Mouse (Mus musculus): ENCODE data around the gene Thbs2. TPM values are rescaled to one million over a fixed set of nuclear protein-coding genes. Genes with fewer than 3 reads are reported as not detected.

The Thbs2 gene
- polyA plus RNA-seq (2016; fragmentation: Nextera tagmentation; extraction: Ambion mirVana) = 1.0 and 1.4 TPM in 2 replicates

DNA sequence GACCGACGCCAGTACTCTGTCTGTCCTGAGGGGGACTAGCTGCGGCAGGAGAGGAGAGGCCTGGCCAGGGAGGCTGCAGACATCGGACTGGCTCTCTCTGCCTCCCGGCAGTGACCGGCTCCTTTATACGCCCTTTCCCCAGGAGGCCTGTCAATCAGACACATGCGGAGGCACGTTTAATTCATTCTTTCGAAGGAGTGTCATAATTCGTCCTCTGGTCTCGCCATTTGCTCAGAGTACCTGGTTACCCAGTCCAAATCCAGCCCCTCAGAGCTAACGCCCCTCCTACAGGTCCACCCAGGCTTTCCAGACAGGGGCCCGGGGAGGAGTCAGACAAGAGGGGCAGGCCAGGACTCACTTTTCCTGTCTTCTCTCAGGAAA is at the start of gene Thbs2:
Thbs2 (minus strand) TSS at position 242 of the 381 bp plus-strand sequence.
- H3K27me3 ChIP-seq (ENCODE audit: poor library complexity, severe bottlenecking) = no peaks in the 10 kb centered on the region
- peak; percentile 41 for DNase-seq (ENCODE audit: extremely low spot score, low spot score)
- peak within 1 kb of the TSS; percentile 44 for H3K4me3 ChIP-seq
- peak within 1 kb of the TSS; percentile 25; the same call in 1 of the 2 replicates for H3K27ac ChIP-seq
- H3K4me1 ChIP-seq = peaks cover 20% of the 10 kb centered on the region
- 1% methylated on average over 14 of the region's 14 CpGs for WGBS
- H3K36me3 ChIP-seq (replicated peaks) = no peaks in the 10 kb centered on the region
- no peaks in the 10 kb centered on the region for H3K9me3 ChIP-seq

DNA sequence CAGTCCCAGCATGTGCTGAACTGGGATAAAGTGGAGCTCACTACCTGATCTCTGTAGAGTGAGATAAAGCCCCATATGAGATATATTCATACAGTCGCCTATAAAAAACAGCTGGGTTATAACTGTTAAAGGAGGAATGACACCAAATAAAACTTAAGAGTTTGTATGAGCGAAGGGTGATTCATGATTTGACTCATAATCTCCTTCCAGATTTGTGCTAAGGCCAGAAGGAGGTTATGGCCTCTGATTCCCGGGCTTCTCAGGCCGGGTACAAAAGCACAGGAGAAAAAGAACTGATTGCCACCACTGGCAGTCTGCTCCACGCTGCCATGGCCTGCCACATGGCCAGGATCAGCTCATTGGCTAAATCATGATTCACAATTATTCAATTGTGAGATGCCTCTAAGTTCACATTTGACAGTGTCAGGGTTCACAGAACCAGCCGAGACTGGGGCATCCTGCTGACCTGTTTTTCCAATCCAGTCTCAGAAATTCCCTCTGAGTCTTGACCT is 41.5 kb upstream of the Thbs2 start:
- Histone ChIP-seq H3K4me1 (no peaks in the 10 kb centered on the region), H3K36me3 (replicated peaks) (no peaks in the 10 kb centered on the region), H3K4me3 (no peak overlapping the region), H3K9me3 (no peaks in the 10 kb centered on the region), H3K27ac (no peak overlapping the region), H3K27me3 (ENCODE audit: poor library complexity, severe bottlenecking) (no peaks in the 10 kb centered on the region)
- no peak for DNase-seq (ENCODE audit: extremely low spot score, low spot score)
- 84% methylated on average over 6 of the region's 6 CpGs for WGBS

DNA sequence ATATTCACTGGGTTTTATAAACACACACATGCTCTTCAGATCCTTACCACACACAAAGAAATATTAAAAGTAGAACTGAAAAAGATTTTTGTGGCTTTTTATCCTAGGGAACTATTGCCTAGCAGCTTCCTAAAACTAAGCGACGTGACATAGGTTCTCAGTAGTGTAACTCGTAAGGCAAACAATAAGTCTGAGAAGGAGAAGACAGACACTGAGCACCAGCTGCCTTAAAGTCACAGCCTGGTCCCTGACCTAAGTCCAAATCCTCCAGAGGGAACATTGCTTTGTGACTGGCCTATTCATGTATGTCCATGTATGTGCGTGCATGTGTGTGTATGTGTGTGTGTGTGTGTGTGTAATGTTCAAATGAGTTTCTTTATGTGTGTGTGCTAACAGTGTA is 40.3 kb upstream of the Thbs2 start:
- no peaks in the 10 kb centered on the region for H3K4me1 ChIP-seq
- H3K36me3 ChIP-seq (replicated peaks) = no peaks in the 10 kb centered on the region
- no peak for DNase-seq (ENCODE audit: extremely low spot score, low spot score)
- no peak overlapping the region for H3K4me3 ChIP-seq
- H3K9me3 ChIP-seq = no peaks in the 10 kb centered on the region
- no peak overlapping the region for H3K27ac ChIP-seq
- no peaks in the 10 kb centered on the region for H3K27me3 ChIP-seq (ENCODE audit: poor library complexity, severe bottlenecking)
- WGBS = 92% methylated on average over 4 of the region's 4 CpGs

DNA sequence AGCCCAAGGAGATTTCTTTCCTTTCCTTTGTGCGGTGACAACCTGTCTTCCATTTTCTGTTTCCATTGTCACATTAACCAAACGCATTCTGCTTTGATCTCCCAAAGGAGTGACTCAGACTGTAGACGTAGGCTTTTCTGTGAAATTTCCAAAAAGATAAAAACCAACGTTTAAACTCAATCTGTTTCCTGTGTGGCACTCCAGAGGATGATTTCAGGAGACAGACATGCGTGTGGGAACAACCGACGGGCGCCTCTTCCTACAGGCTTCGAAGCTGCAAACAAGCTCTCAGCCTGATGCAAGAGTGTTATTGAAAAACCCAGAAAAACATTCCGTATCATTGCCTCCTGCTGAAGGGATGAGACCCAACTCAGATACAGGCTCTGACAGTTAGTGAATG is 39.9 kb upstream of the Thbs2 start:
- no peak for DNase-seq (ENCODE audit: extremely low spot score, low spot score)
- no peaks in the 10 kb centered on the region for H3K36me3 ChIP-seq (replicated peaks)
- H3K27ac ChIP-seq = no peak overlapping the region
- H3K4me1 ChIP-seq = no peaks in the 10 kb centered on the region
- no peaks in the 10 kb centered on the region for H3K9me3 ChIP-seq
- no peak overlapping the region for H3K4me3 ChIP-seq
- H3K27me3 ChIP-seq (ENCODE audit: poor library complexity, severe bottlenecking) = no peaks in the 10 kb centered on the region
- whole genome bisulfite sequencing = 85% methylated on average over 10 of the region's 10 CpGs

DNA sequence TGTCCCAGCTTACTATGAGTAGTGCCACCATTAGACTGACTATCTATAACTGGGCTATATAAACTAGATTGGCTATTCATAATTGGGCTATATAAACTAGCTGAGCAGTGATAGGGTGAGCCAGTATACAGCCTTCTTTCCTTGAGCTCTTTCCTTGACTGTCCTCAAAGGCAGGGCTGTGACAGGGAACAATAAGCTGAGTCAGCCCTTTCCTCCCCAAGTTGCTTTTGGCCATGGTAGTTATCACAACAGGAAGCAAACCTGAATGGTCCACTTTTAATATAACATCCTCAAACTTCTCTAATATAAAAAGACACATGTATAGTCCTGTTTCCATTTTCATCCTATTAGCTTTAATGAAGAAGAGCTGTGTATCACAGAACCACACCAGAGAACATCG is 39.0 kb upstream of the Thbs2 start:
- Histone ChIP-seq H3K27ac (no peak overlapping the region), H3K4me1 (peaks cover 3% of the 10 kb centered on the region), H3K36me3 (replicated peaks) (no peaks in the 10 kb centered on the region), H3K9me3 (no peaks in the 10 kb centered on the region), H3K27me3 (ENCODE audit: poor library complexity, severe bottlenecking) (no peaks in the 10 kb centered on the region), H3K4me3 (no peak overlapping the region)
- no peak for DNase-seq (ENCODE audit: extremely low spot score, low spot score)
- WGBS = 97% methylated on average over 1 of the region's 1 CpGs

DNA sequence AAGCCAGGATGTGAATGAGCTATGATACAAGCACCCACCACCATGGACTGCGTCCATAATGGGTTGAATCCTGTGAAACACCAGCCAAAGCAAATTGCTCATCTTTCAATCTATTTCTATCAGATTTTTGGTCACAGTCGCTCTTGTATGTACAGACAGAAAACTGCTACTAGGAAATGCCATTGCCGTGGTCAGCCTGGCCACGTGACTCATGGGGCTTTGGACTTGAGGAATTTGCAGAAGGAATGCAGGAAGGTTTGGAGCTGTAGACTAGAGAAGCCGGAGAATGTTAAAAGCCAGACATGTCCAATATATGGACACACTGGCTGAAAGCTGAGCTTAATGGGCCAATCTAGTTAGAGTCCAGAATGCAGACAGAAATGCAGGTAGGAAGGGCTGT is 36.6 kb upstream of the Thbs2 start:
- Histone ChIP-seq H3K9me3 (no peaks in the 10 kb centered on the region), H3K27ac (no peak overlapping the region), H3K4me3 (no peak overlapping the region), H3K36me3 (replicated peaks) (no peaks in the 10 kb centered on the region), H3K4me1 (peaks cover 11% of the 10 kb centered on the region), H3K27me3 (ENCODE audit: poor library complexity, severe bottlenecking) (no peaks in the 10 kb centered on the region)
- no peak for DNase-seq (ENCODE audit: extremely low spot score, low spot score)
- 87% methylated on average over 5 of the region's 5 CpGs for WGBS

DNA sequence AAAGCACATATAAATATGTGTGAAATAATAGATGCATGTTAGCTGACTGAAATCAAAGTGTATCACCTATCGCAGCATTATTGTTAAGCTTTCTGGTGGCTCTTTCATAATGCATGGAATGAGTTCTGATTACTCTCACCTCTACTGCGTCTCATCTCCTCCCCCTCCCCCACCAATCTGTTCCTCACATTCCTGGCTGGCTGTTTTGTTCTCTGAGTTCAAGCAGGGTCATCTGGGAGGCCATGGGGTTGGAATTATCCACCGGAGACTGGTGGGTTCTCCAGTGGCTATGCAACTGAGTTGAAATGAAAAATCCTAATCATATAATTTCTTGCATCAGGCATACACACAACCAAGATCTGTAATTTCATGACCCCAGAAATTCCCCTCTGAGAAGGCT is 33.4 kb upstream of the Thbs2 start:
- Histone ChIP-seq H3K4me1 (peaks cover 11% of the 10 kb centered on the region), H3K27ac (no peak overlapping the region), H3K36me3 (replicated peaks) (no peaks in the 10 kb centered on the region), H3K27me3 (ENCODE audit: poor library complexity, severe bottlenecking) (no peaks in the 10 kb centered on the region), H3K4me3 (no peak overlapping the region), H3K9me3 (no peaks in the 10 kb centered on the region)
- no peak for DNase-seq (ENCODE audit: extremely low spot score, low spot score)
- 37% methylated on average over 3 of the region's 3 CpGs for WGBS

DNA sequence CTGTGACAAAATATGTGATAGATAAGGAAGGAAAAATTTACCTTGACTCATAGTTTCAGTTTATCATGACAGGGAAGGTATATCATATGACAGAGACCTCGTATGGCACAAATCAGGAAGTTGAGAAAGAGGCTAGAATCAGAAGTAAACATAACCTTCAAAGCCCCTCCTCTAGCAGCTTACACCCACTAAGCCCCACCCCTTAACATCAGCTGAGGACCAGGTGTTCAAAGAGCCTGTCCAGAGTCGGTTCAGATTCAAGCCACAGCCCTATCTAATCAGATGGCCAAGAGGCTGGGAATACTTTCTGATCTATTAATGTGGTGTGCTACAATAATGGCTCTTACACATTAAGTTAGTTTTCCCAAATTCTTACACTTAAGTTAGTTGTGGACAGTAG is 30.8 kb upstream of the Thbs2 start:
- H3K4me1 ChIP-seq = peaks cover 11% of the 10 kb centered on the region
- H3K36me3 ChIP-seq (replicated peaks) = no peaks in the 10 kb centered on the region
- H3K9me3 ChIP-seq = no peaks in the 10 kb centered on the region
- no peak overlapping the region for H3K4me3 ChIP-seq
- H3K27me3 ChIP-seq (ENCODE audit: poor library complexity, severe bottlenecking) = peaks cover 6% of the 10 kb centered on the region; the same call in 1 of the 2 replicates
- 69% methylated on average over 2 of the region's 2 CpGs for whole genome bisulfite sequencing
- H3K27ac ChIP-seq = no peak overlapping the region
- no peak for DNase-seq (ENCODE audit: extremely low spot score, low spot score)

DNA sequence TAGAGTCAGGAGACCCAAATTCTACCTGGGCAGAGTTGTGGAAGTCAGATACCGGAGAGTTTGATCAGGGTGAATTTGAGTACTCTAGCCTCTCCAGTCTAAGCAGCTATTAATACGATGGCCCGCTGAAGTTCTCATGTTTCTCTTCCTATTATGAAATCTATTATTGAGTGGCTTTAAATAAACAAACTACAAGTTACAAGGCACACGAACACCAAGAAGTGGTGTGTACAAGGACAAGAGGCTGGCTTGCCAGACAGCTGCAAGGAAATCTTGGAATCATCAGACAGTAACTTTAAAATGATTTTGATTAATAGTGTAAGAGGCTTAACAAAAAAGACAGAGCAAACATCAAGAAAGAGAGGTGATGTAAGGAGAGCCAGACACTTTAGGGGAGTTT is 27.3 kb upstream of the Thbs2 start:
- Histone ChIP-seq H3K4me3 (no peak overlapping the region), H3K36me3 (replicated peaks) (no peaks in the 10 kb centered on the region), H3K27me3 (ENCODE audit: poor library complexity, severe bottlenecking) (peaks cover 6% of the 10 kb centered on the region; the same call in 1 of the 2 replicates), H3K27ac (no peak overlapping the region), H3K4me1 (peaks cover 10% of the 10 kb centered on the region), H3K9me3 (no peaks in the 10 kb centered on the region)
- no peak for DNase-seq (ENCODE audit: extremely low spot score, low spot score)
- 83% methylated on average over 4 of the region's 4 CpGs for WGBS

DNA sequence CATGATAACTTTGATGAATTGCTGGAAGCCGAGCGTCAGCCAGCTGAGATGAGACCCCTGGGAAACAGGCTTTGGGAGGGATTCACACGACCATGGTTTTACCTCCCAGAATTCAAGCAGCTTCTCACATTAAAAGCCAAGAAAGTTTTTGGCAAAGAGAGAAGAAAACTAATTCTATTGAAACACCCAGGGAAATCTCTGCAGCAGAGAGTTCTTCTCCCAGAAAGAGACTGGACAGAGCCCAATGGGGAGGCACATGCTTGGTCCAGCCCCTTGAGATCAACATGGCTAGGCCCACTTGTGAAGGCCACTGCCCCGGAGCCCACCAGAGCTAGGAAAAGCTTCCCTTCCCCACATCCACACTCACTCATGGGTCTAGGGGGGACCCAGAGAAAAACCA is 26.9 kb upstream of the Thbs2 start:
- peaks cover 6% of the 10 kb centered on the region; the same call in 1 of the 2 replicates for H3K27me3 ChIP-seq (ENCODE audit: poor library complexity, severe bottlenecking)
- H3K36me3 ChIP-seq (replicated peaks) = no peaks in the 10 kb centered on the region
- no peak overlapping the region for H3K27ac ChIP-seq
- WGBS = 87% methylated on average over 4 of the region's 4 CpGs
- H3K4me1 ChIP-seq = peaks cover 10% of the 10 kb centered on the region
- H3K4me3 ChIP-seq = no peak overlapping the region
- H3K9me3 ChIP-seq = no peaks in the 10 kb centered on the region
- DNase-seq (ENCODE audit: extremely low spot score, low spot score) = no peak

DNA sequence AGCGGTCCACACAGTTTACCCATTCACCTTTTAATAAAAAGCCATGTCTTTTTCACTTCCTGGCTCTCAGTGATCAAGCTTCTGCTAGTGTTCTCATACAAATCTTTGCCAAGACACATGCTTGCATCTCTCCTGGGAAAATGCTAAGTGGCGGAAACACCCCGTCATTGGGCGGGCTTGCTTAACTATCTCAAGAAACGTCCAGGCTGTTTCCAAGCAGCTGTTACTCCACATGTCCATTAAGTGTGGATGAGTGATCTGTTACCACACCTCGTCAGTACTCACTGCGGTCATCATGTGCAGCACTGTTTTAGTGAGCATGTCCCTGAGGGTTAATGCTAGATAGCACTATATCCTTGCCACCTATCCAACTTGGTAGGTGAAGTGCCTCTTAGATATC is 26.2 kb upstream of the Thbs2 start:
- H3K4me3 ChIP-seq = no peak overlapping the region
- 87% methylated on average over 7 of the region's 7 CpGs for WGBS
- no peak for DNase-seq (ENCODE audit: extremely low spot score, low spot score)
- peaks cover 6% of the 10 kb centered on the region; the same call in 1 of the 2 replicates for H3K27me3 ChIP-seq (ENCODE audit: poor library complexity, severe bottlenecking)
- H3K9me3 ChIP-seq = no peaks in the 10 kb centered on the region
- no peak overlapping the region for H3K27ac ChIP-seq
- no peaks in the 10 kb centered on the region for H3K36me3 ChIP-seq (replicated peaks)
- peaks cover 12% of the 10 kb centered on the region for H3K4me1 ChIP-seq

DNA sequence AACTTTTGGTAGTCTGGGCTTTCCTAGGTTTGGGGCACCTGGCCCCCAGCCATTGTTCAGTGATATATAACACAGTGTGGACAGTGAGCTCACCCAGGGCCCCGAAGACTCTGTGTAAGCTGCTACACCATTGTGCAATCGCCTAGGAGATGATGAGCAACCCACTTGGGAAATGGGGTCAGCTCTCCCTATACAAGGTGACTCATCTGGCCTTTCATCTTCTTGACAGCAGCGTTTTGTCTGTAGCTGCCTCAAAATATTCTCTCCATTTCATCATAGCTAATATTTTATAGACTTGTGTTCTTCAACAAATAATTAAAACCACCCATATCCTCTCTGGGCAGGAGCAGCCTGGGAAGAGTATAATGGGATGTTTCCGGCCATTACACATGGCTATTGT is 24.8 kb upstream of the Thbs2 start:
- no peaks in the 10 kb centered on the region for H3K36me3 ChIP-seq (replicated peaks)
- peaks cover 21% of the 10 kb centered on the region for H3K4me1 ChIP-seq
- H3K9me3 ChIP-seq = no peaks in the 10 kb centered on the region
- H3K27ac ChIP-seq = no peak overlapping the region
- DNase-seq (ENCODE audit: extremely low spot score, low spot score) = no peak
- no peak overlapping the region for H3K4me3 ChIP-seq
- peaks cover 6% of the 10 kb centered on the region; the same call in 1 of the 2 replicates for H3K27me3 ChIP-seq (ENCODE audit: poor library complexity, severe bottlenecking)
- WGBS = 70% methylated on average over 4 of the region's 4 CpGs

DNA sequence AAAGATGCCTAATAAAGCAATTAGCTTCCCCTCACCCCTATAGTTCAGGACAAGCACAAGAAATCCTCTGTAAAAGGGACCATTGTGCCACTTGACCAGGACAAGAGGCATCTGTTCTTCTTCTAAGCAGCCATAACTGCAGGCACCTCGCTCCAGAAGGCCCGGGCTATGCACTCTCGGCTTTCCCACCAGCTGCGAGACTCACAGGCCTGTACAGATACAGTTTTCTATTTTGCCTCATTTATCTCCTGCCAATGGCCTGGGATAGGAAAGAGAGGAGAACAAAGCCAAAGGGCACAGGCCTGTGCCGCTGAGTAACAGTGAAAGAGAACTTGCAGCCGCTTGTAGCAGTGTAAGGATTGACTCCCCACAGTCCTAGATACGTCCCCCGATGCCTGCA is 20.7 kb upstream of the Thbs2 start:
- 67% methylated on average over 8 of the region's 8 CpGs for WGBS
- no peak for DNase-seq (ENCODE audit: extremely low spot score, low spot score)
- no peaks in the 10 kb centered on the region for H3K9me3 ChIP-seq
- peaks cover 21% of the 10 kb centered on the region for H3K4me1 ChIP-seq
- H3K36me3 ChIP-seq (replicated peaks) = no peaks in the 10 kb centered on the region
- H3K4me3 ChIP-seq = no peak overlapping the region
- H3K27me3 ChIP-seq (ENCODE audit: poor library complexity, severe bottlenecking) = no peaks in the 10 kb centered on the region
- H3K27ac ChIP-seq = no peak overlapping the region; the same call in 1 of the 2 replicates

DNA sequence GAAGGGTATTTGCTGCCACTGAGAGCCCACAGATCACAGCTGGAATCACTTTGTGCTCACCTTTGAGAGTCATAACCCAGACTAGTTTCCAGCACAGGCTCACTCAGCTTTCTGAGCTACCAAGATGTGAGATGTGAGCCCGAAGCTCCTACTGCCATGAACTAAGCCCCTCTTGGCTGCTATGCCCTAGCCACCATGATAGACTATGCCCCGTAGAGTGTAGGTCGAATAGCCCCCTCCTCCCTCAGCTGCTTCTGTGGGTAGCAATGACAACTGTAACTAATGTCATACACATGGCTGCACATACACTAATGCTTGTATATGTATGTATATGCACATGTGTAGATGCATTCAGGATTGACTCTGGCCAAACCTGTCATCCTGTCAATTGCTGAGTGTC is 20.3 kb upstream of the Thbs2 start:
- WGBS = 83% methylated on average over 3 of the region's 3 CpGs
- H3K27me3 ChIP-seq (ENCODE audit: poor library complexity, severe bottlenecking) = no peaks in the 10 kb centered on the region
- no peak overlapping the region for H3K4me3 ChIP-seq
- DNase-seq (ENCODE audit: extremely low spot score, low spot score) = no peak
- H3K27ac ChIP-seq = no peak overlapping the region
- H3K36me3 ChIP-seq (replicated peaks) = no peaks in the 10 kb centered on the region
- peaks cover 21% of the 10 kb centered on the region for H3K4me1 ChIP-seq
- no peaks in the 10 kb centered on the region for H3K9me3 ChIP-seq
